Mouse (Mus musculus) liver, adult 2 months (tissue): ENCODE data around the gene Ntn5. TPM values are rescaled to one million over a fixed set of nuclear protein-coding genes. Genes with fewer than 3 reads are reported as not detected.

Experiments
- DNase-seq: peaks from one replicate; pipeline ENCODE4 v3.0.0-alpha.2; 2011; ENCODE audit warnings: low read depth, low spot score; ENCODE audit errors: extremely low read depth
- H3K27ac ChIP-seq: fragments of 200-500 bp; replicated peaks from 2 replicates; pipeline ENCODE4 v1.5.1; 2012; ENCODE audit warnings: low read depth, mild to moderate bottlenecking, control low read depth, inconsistent platforms, low read length; ENCODE audit not compliant: insufficient read depth
- H3K27me3 ChIP-seq: fragments of 200-500 bp; 2 replicates; pipeline ENCODE4 v1.6.1; 2012; ENCODE audit warnings: mild to moderate bottlenecking, moderate library complexity, low read length, inconsistent platforms; ENCODE audit not compliant: control insufficient read depth, insufficient read depth
- H3K36me3 ChIP-seq: fragments of 200-500 bp; 2 replicates; pipeline ENCODE4 v1.6.1; 2012; ENCODE audit warnings: low read length, inconsistent platforms; ENCODE audit not compliant: control insufficient read depth, insufficient read depth
- H3K4me1 ChIP-seq: fragments of 200-500 bp; 2 replicates; pipeline ENCODE4 v1.6.1; 2011; ENCODE audit warnings: low read length; ENCODE audit not compliant: control insufficient read depth, insufficient read depth
- H3K4me3 ChIP-seq: fragments of 200-500 bp; 2 replicates; pipeline ENCODE4 v1.5.1; 2011; ENCODE audit warnings: low read depth, mild to moderate bottlenecking, control low read depth, low read length, moderate library complexity; ENCODE audit not compliant: insufficient read depth
- H3K79me2 ChIP-seq: fragments of 200-500 bp; 2 replicates; pipeline ENCODE4 v1.6.1; 2012; ENCODE audit warnings: inconsistent platforms, mild to moderate bottlenecking, low read length, moderate library complexity; ENCODE audit not compliant: control insufficient read depth, insufficient read depth
- H3K9ac ChIP-seq: fragments of 200-500 bp; 2 replicates; pipeline ENCODE4 v1.6.1; 2012; ENCODE audit warnings: low read depth, mild to moderate bottlenecking, control low read depth, inconsistent platforms, low read length
- CTCF ChIP-seq: fragments of 200-500 bp; IDR thresholded peaks from 2 replicates; pipeline ENCODE4 v1.5.1; 2011; ENCODE audit warnings: low read depth, low read length, control low read depth
- POLR2A ChIP-seq: fragments of 200-500 bp; IDR thresholded peaks from 2 replicates; pipeline ENCODE4 v1.6.1; 2011; ENCODE audit warnings: low read length, control low read depth; ENCODE audit not compliant: insufficient read depth; ENCODE audit errors: extremely low read depth
- WGBS: fragments of 180-500 bp; shearing (Covaris S2); methylation state at CpG from one replicate; pipeline ENCODE4 v1.1.7; 2018; 5-methylcytosine and 5-hydroxymethylcytosine counted together
- polyA plus RNA-seq: library from polyadenylated mRNA; depleted of rRNA; stranded (reverse); fragments of >200 nt; gene quantifications from 2 replicates; pipeline ENCODE4 v1.2.3, GENCODE M21; 2012
- total RNA-seq: library from RNA; depleted of rRNA; stranded (reverse); fragments of >200 nt; gene quantifications from 2 replicates; pipeline ENCODE4 v1.2.3, GENCODE M21; 2014

Ntn5 gene
- total and polyA plus RNA-seq, 2 experiments, result not detected

DNA sequence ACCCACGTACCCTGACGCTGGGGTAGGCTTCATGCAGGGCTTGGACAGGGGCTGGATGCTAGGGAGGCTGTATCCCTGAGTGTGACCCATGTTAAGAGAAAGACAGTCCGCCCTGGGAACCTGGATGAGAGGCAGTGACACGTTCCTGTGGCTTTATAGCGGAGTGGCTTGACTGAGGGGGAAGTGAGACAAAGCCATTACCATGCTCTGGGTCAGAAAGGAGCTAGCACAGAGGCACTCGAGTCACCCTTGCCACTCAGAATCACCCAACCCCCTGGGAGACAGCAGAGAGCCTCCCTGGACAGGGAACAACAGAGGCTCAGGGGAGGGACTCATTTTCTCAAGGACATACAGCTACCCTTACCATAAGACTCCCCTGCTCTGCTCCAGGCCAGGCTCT, 5.3 kb downstream of the Ntn5 start:
- Histone ChIP-seq H3K4me3 (no peak overlapping the region), H3K36me3 (no peaks in the 10 kb centered on the region), H3K4me1 (peaks cover 2% of the 10 kb centered on the region; the same call in 1 of the 2 replicates), H3K79me2 (no peaks in the 10 kb centered on the region), H3K27me3 (no peaks in the 10 kb centered on the region; the same call in 1 of the 2 replicates), H3K27ac (no peak overlapping the region), H3K9ac (no peak overlapping the region)
- TF ChIP-seq CTCF, result no peak
- no peak for DNase-seq
- 82% methylated on average over 6 of the region's 6 CpGs for WGBS

DNA sequence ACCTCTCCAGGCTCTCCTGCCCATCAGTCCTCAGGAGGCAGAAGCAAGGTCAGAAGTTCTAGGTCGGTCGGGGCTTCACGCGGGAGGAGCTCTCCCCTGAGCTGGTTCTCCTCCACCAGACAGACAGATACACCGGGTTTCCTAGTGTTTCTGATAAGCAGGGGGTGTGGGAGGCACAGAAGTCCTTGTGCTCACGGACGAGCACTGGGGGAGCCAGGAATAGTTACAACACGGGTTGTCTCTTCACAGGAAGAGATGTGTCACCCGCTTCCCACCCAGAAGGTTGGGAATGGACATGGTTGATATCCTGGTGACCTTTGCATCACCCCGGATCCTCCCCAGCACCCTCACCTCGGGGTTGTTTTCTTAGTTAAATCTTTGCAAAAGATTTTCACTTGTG, 6.0 kb downstream of the Ntn5 start:
- DNase-seq, result no peak
- 66% methylated on average over 11 of the region's 11 CpGs for WGBS
- Histone ChIP-seq H3K9ac (no peak overlapping the region), H3K79me2 (no peaks in the 10 kb centered on the region), H3K27ac (no peak overlapping the region), H3K36me3 (no peaks in the 10 kb centered on the region), H3K4me3 (no peak overlapping the region), H3K27me3 (no peaks in the 10 kb centered on the region; the same call in 1 of the 2 replicates), H3K4me1 (peaks cover 2% of the 10 kb centered on the region; the same call in 1 of the 2 replicates)
- no peak for TF ChIP-seq POLR2A
- no peak for TF ChIP-seq CTCF

DNA sequence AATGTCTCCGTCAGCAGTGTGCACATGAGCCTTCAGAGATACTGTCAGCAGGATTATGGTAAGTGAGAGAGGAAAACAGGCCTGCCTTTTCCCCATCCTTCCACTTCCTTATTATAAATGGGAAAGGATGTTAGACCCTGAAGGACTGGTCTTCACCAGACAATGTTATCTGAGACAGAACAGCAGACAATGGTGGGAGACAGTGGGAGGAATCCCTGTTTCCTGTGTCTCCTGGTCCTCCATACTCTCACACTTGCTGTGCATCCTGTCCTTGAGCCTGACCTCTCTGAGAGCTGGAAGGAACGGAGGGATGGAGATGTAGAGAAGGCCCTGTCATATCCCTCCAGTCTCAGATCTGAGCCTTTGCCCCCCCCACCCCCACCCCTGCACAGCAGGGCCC, 8.5 kb downstream of the Ntn5 start:
- no peaks in the 10 kb centered on the region; the same call in 1 of the 2 replicates for H3K27me3 ChIP-seq
- no peak overlapping the region for H3K27ac ChIP-seq
- no peak overlapping the region for H3K4me3 ChIP-seq
- H3K9ac ChIP-seq, result no peak overlapping the region
- no peak for TF ChIP-seq POLR2A
- no peak for TF ChIP-seq CTCF
- H3K36me3 ChIP-seq, result no peaks in the 10 kb centered on the region
- 81% methylated on average over 2 of the region's 2 CpGs for WGBS
- DNase-seq, result no peak
- no peaks in the 10 kb centered on the region for H3K79me2 ChIP-seq
- H3K4me1 ChIP-seq, result no peaks in the 10 kb centered on the region

DNA sequence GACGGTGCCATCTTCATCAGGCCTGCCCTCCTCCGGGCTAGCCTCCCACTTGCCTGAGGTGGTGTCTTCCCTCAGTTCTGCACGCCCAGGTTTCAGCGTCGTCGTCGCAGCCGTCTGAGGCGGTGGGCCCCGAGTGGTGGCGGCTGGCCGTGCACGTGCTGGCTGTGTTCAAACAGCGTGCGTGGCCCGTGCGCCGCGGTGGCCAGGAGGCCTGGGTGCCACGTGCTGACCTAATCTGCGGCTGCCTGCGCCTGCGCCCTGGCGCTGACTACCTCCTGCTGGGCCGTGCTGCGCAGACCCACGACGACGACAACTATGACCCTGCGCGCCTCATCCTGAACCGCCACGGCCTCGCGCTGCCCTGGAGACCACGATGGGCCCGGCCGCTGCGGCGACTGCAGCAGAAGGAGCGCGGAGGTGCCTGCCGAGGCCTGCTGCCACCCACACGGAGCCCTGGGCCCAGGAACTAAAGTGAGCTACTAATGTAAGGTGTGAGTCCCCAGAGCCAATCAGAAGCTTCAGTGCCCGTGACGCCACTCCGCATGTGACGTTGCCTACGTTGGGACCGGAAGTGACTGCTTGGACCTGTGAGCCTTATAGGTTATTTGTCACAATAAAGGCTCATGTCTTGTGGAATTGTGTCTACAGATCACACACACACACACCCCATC, 10.2 kb downstream of the Ntn5 start, which contains the start of gene Sec1:
TSS of gene Sec1 (minus strand) at position 482 of the 671 bp plus-strand sequence.
- TF ChIP-seq CTCF, result no peak
- TF ChIP-seq POLR2A, result no peak
- H3K36me3 ChIP-seq, result no peaks in the 10 kb centered on the region
- WGBS, result 92% methylated on average over 50 of the region's 50 CpGs
- no peak within 1 kb of the TSS for H3K9ac ChIP-seq
- H3K27me3 ChIP-seq, result no peaks in the 10 kb centered on the region; the same call in 1 of the 2 replicates
- no peak within 1 kb of the TSS for H3K27ac ChIP-seq
- no peak within 1 kb of the TSS for H3K4me3 ChIP-seq
- DNase-seq, result no peak
- H3K79me2 ChIP-seq, result no peaks in the 10 kb centered on the region
- H3K4me1 ChIP-seq, result no peaks in the 10 kb centered on the region

DNA sequence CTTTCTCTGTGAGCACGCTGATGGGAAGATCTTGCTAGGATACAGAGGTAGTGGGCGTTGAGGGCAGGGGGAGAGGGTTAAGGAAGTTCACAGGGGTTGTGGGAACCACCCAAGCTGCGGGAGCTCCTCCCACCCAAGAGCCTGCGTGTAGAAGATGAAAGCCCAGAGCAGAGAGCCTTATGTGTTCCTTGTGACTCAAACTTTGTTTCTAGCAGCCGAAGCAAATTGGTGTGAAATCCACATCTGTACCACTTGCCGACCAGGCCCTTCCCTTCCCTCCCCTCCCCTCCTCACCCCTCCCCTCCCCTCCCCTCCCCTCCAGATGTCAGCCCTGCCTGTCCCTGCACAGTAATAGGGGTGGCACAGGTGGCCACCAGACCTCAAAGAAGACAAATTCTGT, 11.3 kb downstream of the Ntn5 start:
- no peak for DNase-seq
- peaks cover 5% of the 10 kb centered on the region; the same call in 1 of the 2 replicates for H3K27me3 ChIP-seq
- TF ChIP-seq POLR2A, result no peak
- no peak for TF ChIP-seq CTCF
- 65% methylated on average over 6 of the region's 6 CpGs for WGBS
- no peaks in the 10 kb centered on the region for H3K79me2 ChIP-seq
- no peak overlapping the region for H3K9ac ChIP-seq
- no peaks in the 10 kb centered on the region for H3K36me3 ChIP-seq
- peaks cover 4% of the 10 kb centered on the region; the same call in 1 of the 2 replicates for H3K4me1 ChIP-seq
- no peak overlapping the region for H3K4me3 ChIP-seq
- H3K27ac ChIP-seq, result no peak overlapping the region

DNA sequence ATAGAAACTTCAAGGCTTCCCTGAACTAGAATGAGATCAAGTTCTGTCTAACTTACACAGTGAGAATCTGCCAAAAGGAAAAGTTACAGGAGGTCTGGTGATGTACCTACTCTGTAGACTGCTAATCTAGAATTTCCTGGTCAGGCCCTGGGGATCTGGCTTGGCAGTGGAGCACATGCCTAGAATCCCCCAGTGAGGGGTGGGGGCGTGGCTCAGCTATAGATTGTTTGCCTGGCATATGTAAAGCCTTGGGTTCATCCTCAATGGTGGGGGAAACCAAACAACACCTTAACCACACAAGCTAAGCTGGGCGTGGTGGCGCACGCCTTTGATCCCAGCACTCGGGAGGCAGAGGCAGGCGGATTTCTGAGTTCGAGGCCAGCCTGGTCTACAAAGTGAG, 14.1 kb downstream of the Ntn5 start:
- H3K36me3 ChIP-seq, result no peaks in the 10 kb centered on the region
- H3K9ac ChIP-seq, result no peak overlapping the region
- DNase-seq, result no peak
- H3K79me2 ChIP-seq, result no peaks in the 10 kb centered on the region
- 86% methylated on average over 7 of the region's 7 CpGs for WGBS
- peaks cover 7% of the 10 kb centered on the region; the same call in 1 of the 2 replicates for H3K27me3 ChIP-seq
- TF ChIP-seq POLR2A (no peak), CTCF (no peak)
- H3K4me3 ChIP-seq, result no peak overlapping the region
- no peak overlapping the region for H3K27ac ChIP-seq
- peaks cover 9% of the 10 kb centered on the region for H3K4me1 ChIP-seq
